Mouse (Mus musculus) right cerebral cortex, postnatal 36 days (tissue): ENCODE data around the gene Cers6.

Experiments used
- DNase-seq, 2 experiments: peaks; one replicate each; pipeline ENCODE4 v3.0.0; 2022; ENCODE audit warnings: low spot score in 2 of 2, mixed read lengths in 1 of 2

The Cers6 gene

GRCm38 (mm10) chr2:69015822-69016221 is 154.6 kb downstream of the Cers6 start:
- DNase-seq = peak in 1 of 2 experiments; percentile 23

- no peak for DNase-seq
These were observed 157.9 kb downstream of the Cers6 start for GRCm38 (mm10) chr2:69019026-69019565.

GRCm38 (mm10) chr2:69019821-69020489 is 158.7 kb downstream of the Cers6 start:
- DNase-seq = no peak

DNA sequence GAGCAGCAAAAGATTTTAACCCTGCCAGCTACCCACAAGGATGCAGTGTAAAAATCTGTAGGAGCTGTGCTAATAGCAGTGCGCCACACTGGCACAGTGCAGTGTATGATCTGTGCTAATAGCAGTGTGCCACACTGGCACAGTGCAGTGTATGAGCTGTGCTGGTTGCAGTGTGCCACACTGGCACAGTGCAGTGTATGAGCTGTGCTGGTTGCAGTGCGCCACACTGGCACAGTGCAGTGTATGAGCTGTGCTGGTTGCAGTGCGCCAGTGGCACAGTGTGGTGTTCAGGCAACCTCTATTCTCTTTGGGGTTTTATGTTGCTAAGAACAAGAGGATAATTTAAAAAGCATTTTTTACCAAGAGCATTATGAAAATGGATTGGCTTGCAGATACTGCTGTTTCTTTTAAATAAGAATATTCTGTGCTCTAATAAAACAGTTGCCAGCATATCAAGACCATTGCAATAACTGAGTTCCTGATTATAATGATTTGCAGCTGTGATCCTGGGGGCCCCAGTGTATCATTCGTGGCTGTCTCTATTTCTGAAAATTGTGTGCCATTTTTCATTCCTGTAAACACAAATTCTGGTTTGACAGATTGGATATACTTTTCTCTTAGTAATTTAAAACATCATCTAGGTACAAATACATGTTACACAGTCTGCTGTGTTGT is 159.5 kb downstream of the Cers6 start:
- DNase-seq = no peak

- DNase-seq = no peak
These were observed 160.3 kb downstream of the Cers6 start for GRCm38 (mm10) chr2:69021516-69021915.

- peak in 1 of 2 experiments; percentile 29 for DNase-seq
These were observed 163.6 kb downstream of the Cers6 start for GRCm38 (mm10) chr2:69024856-69025255.

GRCm38 (mm10) chr2:69032562-69032961 is 171.3 kb downstream of the Cers6 start:
- no peak for DNase-seq

GRCm38 (mm10) chr2:69035457-69035856 is 174.2 kb downstream of the Cers6 start:
- no peak for DNase-seq

DNA sequence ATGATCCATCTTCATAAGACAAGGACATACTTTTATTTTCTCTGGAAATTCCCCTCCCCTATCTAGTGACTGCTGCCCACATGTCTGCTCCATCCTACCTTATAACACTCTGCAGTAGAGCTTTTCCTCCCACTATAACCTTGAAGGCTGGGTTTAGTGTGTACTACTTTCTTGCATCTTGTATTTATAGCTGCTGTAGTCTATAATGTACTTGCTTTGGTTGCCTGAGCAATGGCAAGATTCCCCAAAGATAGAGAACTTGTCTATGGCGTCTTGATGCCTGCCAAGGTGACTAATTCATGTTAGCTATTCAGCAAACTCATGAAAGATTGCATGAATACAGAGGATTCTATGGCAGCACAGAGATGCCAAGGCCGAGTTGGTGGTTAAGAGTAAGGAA is 176.1 kb downstream of the Cers6 start:
- no peak for DNase-seq

- no peak for DNase-seq
These were observed 181.3 kb downstream of the Cers6 start for GRCm38 (mm10) chr2:69042327-69043106.

GRCm38 (mm10) chr2:69043431-69044118 is 182.3 kb downstream of the Cers6 start:
- no peak for DNase-seq

GRCm38 (mm10) chr2:69045926-69046325 is 184.7 kb downstream of the Cers6 start:
- DNase-seq = no peak

GRCm38 (mm10) chr2:69047297-69047696 is 186.1 kb downstream of the Cers6 start:
- no peak for DNase-seq

- no peak for DNase-seq
These were observed 186.6 kb downstream of the Cers6 start for GRCm38 (mm10) chr2:69047805-69048204.

GRCm38 (mm10) chr2:69049179-69049578 is 187.9 kb downstream of the Cers6 start:
- no peak for DNase-seq

DNA sequence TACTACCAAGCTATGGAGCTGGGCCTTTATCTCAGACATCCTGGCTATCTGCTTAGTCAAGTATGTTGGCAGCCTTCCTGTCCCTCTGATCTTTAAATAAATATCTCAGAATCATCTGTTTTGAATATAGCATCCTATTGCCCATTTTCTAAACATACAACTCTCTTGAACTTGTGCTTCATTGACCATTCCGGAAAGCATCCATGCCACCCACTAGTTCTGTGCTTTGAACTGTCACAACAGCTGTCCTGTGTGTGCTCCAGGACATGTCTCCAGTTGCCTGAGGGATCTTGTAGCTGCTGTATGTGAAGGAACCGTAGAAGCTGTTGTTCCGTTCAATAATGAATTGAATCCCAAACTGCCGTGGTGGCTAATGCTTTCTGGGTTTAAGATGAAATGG is 188.9 kb downstream of the Cers6 start:
- no peak for DNase-seq

DNA sequence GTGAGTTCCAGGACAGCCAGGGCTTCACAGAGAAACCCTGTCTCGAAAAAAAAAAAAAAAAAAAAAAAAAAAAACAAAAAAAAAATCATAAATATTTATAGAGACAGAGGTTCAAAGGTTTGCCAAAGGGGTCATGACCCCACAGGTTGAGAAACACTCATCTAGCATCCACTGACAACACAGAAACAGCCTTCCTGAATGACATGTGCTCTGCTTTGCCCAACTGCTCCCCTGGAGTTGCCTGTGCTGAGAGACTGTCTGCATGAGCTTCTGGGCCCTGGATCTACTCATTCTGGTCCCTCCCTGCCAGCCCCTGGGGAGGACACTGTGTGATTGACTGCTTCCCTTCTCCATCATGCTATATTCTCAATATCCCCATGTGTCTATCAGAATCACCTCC is 190.4 kb downstream of the Cers6 start:
- DNase-seq = no peak

DNA sequence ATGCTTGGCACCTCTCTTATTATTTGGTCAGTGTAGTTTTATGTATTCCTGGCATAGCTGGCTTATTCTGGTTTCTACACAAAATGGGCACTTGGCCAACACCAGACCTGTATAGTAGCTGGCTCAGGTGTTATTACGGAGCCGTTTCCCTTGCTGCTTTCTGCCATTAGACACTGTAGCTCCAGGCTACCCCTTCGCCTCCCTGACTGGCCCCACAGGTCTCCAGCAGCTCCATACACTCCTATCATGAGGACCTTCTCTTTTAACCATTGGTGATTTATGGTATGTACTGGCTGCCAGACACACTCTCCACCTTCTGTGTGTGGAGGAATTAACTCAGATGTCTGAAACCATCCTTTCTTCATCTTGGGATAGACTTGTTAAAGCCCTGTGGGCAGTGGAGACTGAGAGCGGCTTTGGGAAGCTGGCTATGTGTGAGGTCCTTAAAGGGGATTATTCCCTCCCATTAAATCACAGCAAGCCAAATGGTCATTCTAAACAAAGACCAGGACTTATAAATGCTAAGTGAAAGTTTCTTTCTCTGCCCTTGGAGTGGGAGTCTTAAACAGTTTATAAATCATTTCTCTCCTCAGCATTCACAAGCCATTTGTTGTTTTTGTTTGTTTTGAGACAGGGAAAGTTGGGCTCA is 192.1 kb downstream of the Cers6 start:
- no peak for DNase-seq

- no peak for DNase-seq
These were observed 193.0 kb downstream of the Cers6 start for GRCm38 (mm10) chr2:69054279-69054678.

DNA sequence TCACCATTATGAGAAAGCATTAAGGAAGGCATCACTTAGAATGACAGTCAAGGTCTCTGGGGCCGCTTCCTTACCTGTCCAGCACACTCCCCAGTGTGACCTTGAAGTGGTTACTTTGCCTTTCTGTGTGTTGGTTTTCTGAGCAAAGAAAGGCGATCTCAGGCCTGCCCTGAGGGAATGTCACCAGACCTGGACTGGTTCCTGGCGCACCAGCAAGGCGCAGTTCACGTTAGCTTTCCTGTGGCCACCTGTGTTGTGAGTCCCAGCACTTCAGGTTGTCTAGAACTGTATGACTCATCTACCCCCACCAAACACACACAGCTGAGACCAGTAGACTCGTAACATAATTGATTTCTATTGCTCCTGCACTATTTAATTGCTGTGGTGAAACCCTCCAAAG is 193.9 kb downstream of the Cers6 start:
- DNase-seq = no peak

DNA sequence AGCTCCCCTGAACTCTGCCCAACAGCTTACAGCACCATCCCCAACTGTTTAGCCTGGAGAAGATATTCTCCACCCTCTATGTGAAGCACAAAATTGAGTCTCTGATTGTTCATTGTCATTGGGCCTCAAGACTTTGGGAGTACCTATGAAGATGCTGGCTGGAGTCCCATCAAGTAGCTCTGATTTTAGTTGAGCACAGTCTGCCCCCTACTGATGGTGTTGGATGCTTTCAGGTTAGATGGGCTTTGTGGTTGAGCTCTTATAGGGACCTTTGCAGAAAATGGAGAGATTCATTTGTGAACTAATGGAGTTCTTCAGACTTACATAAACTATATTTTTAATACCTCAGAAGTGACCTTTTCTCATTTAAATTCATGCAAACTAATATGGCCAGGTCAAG is 200.1 kb downstream of the Cers6 start:
- no peak for DNase-seq
